Comparison of ENCODE assay signal across 8 mouse cellular contexts in genomic region chr11:9118421-9119121, GRCm38 (mm10). TPM values are rescaled to one million over a fixed set of nuclear protein-coding genes. Genes with fewer than 3 reads are reported as not detected.
DNase-seq lines count a peak whose midpoint lies in the region; ATAC-seq and TF ChIP-seq lines count a peak whose summit lies in the region.

No protein-coding gene starts in this region.

- no peak overlapping the region; the same call in 1 of the 2 replicates for H3K27ac ChIP-seq in embryonic facial prominence, embryonic 10.5 days (replicated peaks)
- H3K27ac ChIP-seq in heart, embryonic 13.5 days (replicated peaks): peak overlapping the region; percentile 76
- H3K27ac ChIP-seq in macrophage: no peak overlapping the region
- no peak overlapping the region; the same call in 1 of the 2 replicates for H3K27ac ChIP-seq in stomach, postnatal 0 days (replicated peaks)

- peak overlapping the region; percentile 55 for H3K4me3 ChIP-seq in embryonic facial prominence, embryonic 10.5 days
- H3K4me3 ChIP-seq in heart, embryonic 13.5 days: peak overlapping the region; percentile 67
- H3K4me3 ChIP-seq in macrophage (ENCODE audit: inconsistent target): peak overlapping the region; percentile 32
- peak overlapping the region; percentile 47 for H3K4me3 ChIP-seq in stomach, postnatal 0 days (ENCODE audit: low read depth, low read length)

- no peak for ATAC-seq in heart, embryonic 13.5 days (ENCODE audit: extremely low read depth, insufficient number of reproducible peaks, low FRiP score, low TSS enrichment)
- ATAC-seq in stomach, postnatal 0 days (ENCODE audit: low FRiP score, low TSS enrichment): peak; percentile 84

- H3K79me2 ChIP-seq in macrophage (ENCODE audit: inconsistent target): no peaks in the 10 kb centered on the region

- DNase-seq in spleen, postnatal 4 days (ENCODE audit: low spot score in 2 of 2): peak; percentile 25 to 69
- DNase-seq in spleen, postnatal 14 days (ENCODE audit: low spot score in 2 of 2): no peak
- DNase-seq in embryonic facial prominence, embryonic 10.5 days (ENCODE audit: low spot score): peak; percentile 56
- DNase-seq in kidney, postnatal 10 days: peak; percentile 68
- peak; percentile 80 for DNase-seq in stomach, postnatal 0 days (ENCODE audit: low spot score)
- DNase-seq in right cerebral cortex, postnatal 14 days: no peak

- no peak for TF ChIP-seq CTCF in stomach, postnatal 0 days (IDR thresholded peaks at IDR 0.05; ENCODE audit: low read depth)

- H3K9me3 ChIP-seq in embryonic facial prominence, embryonic 10.5 days: no peaks in the 10 kb centered on the region
- H3K9me3 ChIP-seq in heart, embryonic 13.5 days: no peaks in the 10 kb centered on the region
- no peaks in the 10 kb centered on the region for H3K9me3 ChIP-seq in stomach, postnatal 0 days (ENCODE audit: control insufficient read depth, low read length)

- peaks cover 72% of the 10 kb centered on the region for H3K27me3 ChIP-seq in embryonic facial prominence, embryonic 10.5 days (replicated peaks; ENCODE audit: low read depth, poor library complexity, severe bottlenecking)
- H3K27me3 ChIP-seq in heart, embryonic 13.5 days (replicated peaks): peaks cover 35% of the 10 kb centered on the region
- 0 out of 2 replicates have a peak, but pooled peaks cover 2% of the 10 kb centered on the region for H3K27me3 ChIP-seq in stomach, postnatal 0 days (ENCODE audit: control insufficient read depth, insufficient read depth, low read length)

- H3K36me3 ChIP-seq in embryonic facial prominence, embryonic 10.5 days (replicated peaks): no peaks in the 10 kb centered on the region
- H3K36me3 ChIP-seq in heart, embryonic 13.5 days: 0 out of 2 replicates have a peak, but pooled peaks cover 3% of the 10 kb centered on the region
- no peaks in the 10 kb centered on the region for H3K36me3 ChIP-seq in macrophage (ENCODE audit: inconsistent target)
- H3K36me3 ChIP-seq in stomach, postnatal 0 days (ENCODE audit: control insufficient read depth, insufficient read depth, low read length): no peaks in the 10 kb centered on the region

- H3K4me1 ChIP-seq in embryonic facial prominence, embryonic 10.5 days: peaks cover 40% of the 10 kb centered on the region
- H3K4me1 ChIP-seq in heart, embryonic 13.5 days: peaks cover 41% of the 10 kb centered on the region
- no peaks in the 10 kb centered on the region for H3K4me1 ChIP-seq in stomach, postnatal 0 days (replicated peaks; ENCODE audit: control insufficient read depth, insufficient read depth)

- peak overlapping the region; percentile 99 for H3K4me2 ChIP-seq in heart, embryonic 13.5 days
- H3K4me2 ChIP-seq in stomach, postnatal 0 days (replicated peaks; ENCODE audit: low read depth): peak overlapping the region; percentile 81

- WGBS in embryonic facial prominence, embryonic 10.5 days: 1% methylated on average over 40 of the region's 40 CpGs
- under 1% methylated on average over 40 of the region's 40 CpGs for WGBS in heart, embryonic 13.5 days
- WGBS in macrophage (ENCODE audit: missing documents): under 1% methylated on average over 38 of the region's 40 CpGs
- WGBS in stomach, postnatal 0 days: under 1% methylated on average over 40 of the region's 40 CpGs

- H3K9ac ChIP-seq in heart, embryonic 13.5 days: peak overlapping the region; percentile 84
- H3K9ac ChIP-seq in stomach, postnatal 0 days (ENCODE audit: low read length): peak overlapping the region; percentile 52

- TF ChIP-seq EP300 in stomach, postnatal 0 days (optimal IDR thresholded peaks at IDR 0.05): no peak

RNA-seq across cellular contexts. Expression of gene Upp1, which starts 0.7 kb away (rescaled TPM):
- polyA plus RNA-seq in embryonic facial prominence, embryonic 10.5 days (2016; fragmentation: Nextera tagmentation; extraction: Ambion mirVana): 3.7 and 8.6 TPM in 2 replicates
- polyA plus RNA-seq in heart, embryonic 13.5 days (2015; fragmentation: Nextera tagmentation; extraction: Ambion mirVana): 37.8 and 46.5 TPM in 2 replicates
- total RNA-seq in macrophage (2018; cell fraction: chromatin; rRNA removed): 10 to 100 TPM in 2 of 26 experiments, 1 to 10 TPM in 5, under 1 TPM in 1, not detected in 18; 0.55 to 31.1 (median 3.9) TPM
- total RNA-seq in macrophage (2018; cell fraction: cytosol; rRNA removed): 1 to 10 TPM in 5 of 26 experiments, under 1 TPM in 11, not detected in 10; 0.24 to 6.4 (median 0.70) TPM
- total RNA-seq in macrophage (2018; cell fraction: nucleus; rRNA removed): 10 to 100 TPM in 2 of 26 experiments, 1 to 10 TPM in 11, under 1 TPM in 2, not detected in 11; 0.63 to 28.1 (median 1.4) TPM
- polyA plus RNA-seq in macrophage (2018): 0.23 TPM in 1 of 3 replicates, not detected in the others
- 18.7 and 18.8 TPM in 2 replicates for polyA plus RNA-seq in stomach, postnatal 0 days (2015; fragmentation: Nextera tagmentation; extraction: Ambion mirVana)

Comparison
In these comparisons a context has a peak if more than half of its experiments do, and no peak if none do; other contexts are left out.
1. DNase-seq: peak in spleen, postnatal 4 days (2 of 2), embryonic facial prominence, embryonic 10.5 days (single experiment), kidney, postnatal 10 days (single experiment) and stomach, postnatal 0 days (single experiment); none in spleen, postnatal 14 days (0 of 2) and right cerebral cortex, postnatal 14 days (single experiment).
2. Peak in every context shown above with its lines, with median percentiles within 50 percentile points of each other: H3K4me3 ChIP-seq.